Mouse (Mus musculus): ENCODE data around the gene Numa1. TPM values are rescaled to one million over a fixed set of nuclear protein-coding genes. Genes with fewer than 3 reads are reported as not detected.

The Numa1 gene
- 89.9 and 102 TPM in 2 replicates for polyA plus RNA-seq (2014; fragmentation: Nextera tagmentation; extraction: Ambion mirVana)

DNA sequence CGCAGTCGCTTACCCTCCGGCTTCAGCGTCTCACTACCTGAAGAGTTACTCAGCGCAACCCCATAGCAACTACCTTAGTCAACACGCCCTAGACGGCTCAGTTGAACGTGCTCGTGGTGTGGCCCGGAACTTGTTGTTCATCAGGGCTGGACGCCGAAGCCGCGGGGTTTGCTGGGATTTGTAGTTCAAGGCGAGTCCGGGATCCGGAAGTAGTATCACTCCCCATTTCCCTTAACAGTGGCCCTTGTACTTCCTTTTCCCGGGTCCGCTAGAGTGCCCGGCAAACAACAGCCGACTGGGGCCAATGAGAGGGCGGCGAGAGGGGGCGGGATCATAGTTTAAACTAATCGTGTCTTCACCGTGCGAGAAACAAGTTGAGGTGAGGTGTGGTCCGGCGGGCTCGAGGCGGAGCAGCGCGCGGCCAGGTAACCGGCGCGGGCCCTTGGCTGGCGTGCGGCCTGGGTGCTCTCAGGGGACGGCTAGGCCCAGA lies at the start of gene Numa1, which contains the start of gene Lrrc51:
Numa1 (plus strand) TSS at position 361 of the 490 bp plus-strand sequence.
Lrrc51 (minus strand) TSS at position 145 of the 490 bp plus-strand sequence.
- Histone ChIP-seq H3K36me3 (ENCODE audit: control insufficient read depth, insufficient read depth, low read length) (peaks cover 2% of the 10 kb centered on the region; the same call in 1 of the 2 replicates), H3K4me2 (ENCODE audit: low read depth) (peak within 1 kb of the TSS; percentile 80), H3K27ac (ENCODE audit: low read depth, low read length) (0 out of 2 replicates have a peak within 1 kb of the TSS, but pooled peaks have one; percentile 27), H3K4me1 (ENCODE audit: control insufficient read depth, insufficient read depth, low read length) (peaks cover 3% of the 10 kb centered on the region; the same call in 1 of the 2 replicates), H3K9me3 (ENCODE audit: control insufficient read depth, low read length) (no peaks in the 10 kb centered on the region), H3K9ac (ENCODE audit: low read length) (peak within 1 kb of the TSS; percentile 80), H3K4me3 (ENCODE audit: low read depth, low read length) (peak within 1 kb of the TSS; percentile 90), H3K27me3 (ENCODE audit: control insufficient read depth, insufficient read depth, low read length) (no peaks in the 10 kb centered on the region)
- ATAC-seq (ENCODE audit: insufficient read depth, low FRiP score, low TSS enrichment) (peak; percentile 97), DNase-seq (ENCODE audit: low spot score) (peak; percentile 95)
- under 1% methylated on average over 40 of the region's 40 CpGs for WGBS

DNA sequence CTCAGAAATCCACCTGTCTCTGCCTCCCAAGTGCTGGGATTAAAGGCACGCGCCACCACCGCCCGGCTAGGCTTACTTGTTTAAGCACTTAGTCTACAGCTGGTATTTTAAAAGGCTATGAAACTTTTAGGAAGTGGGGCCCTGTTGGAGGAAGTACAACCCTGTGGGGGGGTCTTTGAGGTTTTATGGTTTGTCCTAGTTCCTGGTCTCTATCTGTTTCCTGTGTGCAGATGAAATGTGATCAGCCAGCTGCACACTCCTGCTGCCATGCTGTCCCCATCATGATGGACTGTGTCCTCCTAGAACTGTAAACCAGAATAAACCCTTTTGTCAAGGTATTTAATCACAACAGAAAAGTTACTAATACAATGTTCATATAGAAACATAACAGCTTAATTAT lies 49.8 kb upstream of the Numa1 start:
- no peaks in the 10 kb centered on the region for H3K4me1 ChIP-seq (ENCODE audit: control insufficient read depth, insufficient read depth, low read length)
- ATAC-seq (ENCODE audit: insufficient read depth, low FRiP score, low TSS enrichment) (no peak), DNase-seq (ENCODE audit: low spot score) (no peak)
- no peak overlapping the region for H3K27ac ChIP-seq (ENCODE audit: low read depth, low read length)
- no peaks in the 10 kb centered on the region for H3K36me3 ChIP-seq (ENCODE audit: control insufficient read depth, insufficient read depth, low read length)
- H3K4me3 ChIP-seq (ENCODE audit: low read depth, low read length) = no peak overlapping the region
- no peaks in the 10 kb centered on the region for H3K27me3 ChIP-seq (ENCODE audit: control insufficient read depth, insufficient read depth, low read length)
- 96% methylated on average over 4 of the region's 4 CpGs for WGBS
- H3K9me3 ChIP-seq (ENCODE audit: control insufficient read depth, low read length) = no peaks in the 10 kb centered on the region
- no peak overlapping the region for H3K4me2 ChIP-seq (ENCODE audit: low read depth)
- H3K9ac ChIP-seq (ENCODE audit: low read length) = no peak overlapping the region

DNA sequence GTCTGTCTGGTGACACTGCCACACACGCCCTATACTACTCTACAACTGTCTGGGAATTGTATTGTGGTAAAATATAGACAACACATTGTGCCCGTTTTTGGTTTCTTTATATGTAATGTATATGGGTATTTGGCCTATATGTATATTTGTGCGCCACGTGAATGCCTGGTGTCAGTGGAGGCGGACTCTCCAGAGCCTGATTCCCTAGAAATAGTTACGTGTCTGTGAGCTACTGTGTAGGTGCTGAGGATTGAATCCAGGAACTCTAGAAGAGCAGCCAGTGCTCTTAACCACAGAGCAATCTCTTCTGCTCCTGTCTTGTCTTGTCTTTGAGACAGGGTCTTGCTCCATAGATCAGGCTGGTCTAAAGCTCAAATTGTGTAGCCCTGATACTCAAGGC lies 47.6 kb upstream of the Numa1 start:
- no peak overlapping the region for H3K4me3 ChIP-seq (ENCODE audit: low read depth, low read length)
- no peak overlapping the region for H3K9ac ChIP-seq (ENCODE audit: low read length)
- no peak for DNase-seq (ENCODE audit: low spot score)
- H3K4me1 ChIP-seq (ENCODE audit: control insufficient read depth, insufficient read depth, low read length) = no peaks in the 10 kb centered on the region
- H3K9me3 ChIP-seq (ENCODE audit: control insufficient read depth, low read length) = no peaks in the 10 kb centered on the region
- no peaks in the 10 kb centered on the region for H3K36me3 ChIP-seq (ENCODE audit: control insufficient read depth, insufficient read depth, low read length)
- no peak overlapping the region for H3K27ac ChIP-seq (ENCODE audit: low read depth, low read length)
- WGBS = 86% methylated on average over 6 of the region's 6 CpGs
- H3K27me3 ChIP-seq (ENCODE audit: control insufficient read depth, insufficient read depth, low read length) = no peaks in the 10 kb centered on the region
- no peak for ATAC-seq (ENCODE audit: insufficient read depth, low FRiP score, low TSS enrichment)
- H3K4me2 ChIP-seq (ENCODE audit: low read depth) = no peak overlapping the region

DNA sequence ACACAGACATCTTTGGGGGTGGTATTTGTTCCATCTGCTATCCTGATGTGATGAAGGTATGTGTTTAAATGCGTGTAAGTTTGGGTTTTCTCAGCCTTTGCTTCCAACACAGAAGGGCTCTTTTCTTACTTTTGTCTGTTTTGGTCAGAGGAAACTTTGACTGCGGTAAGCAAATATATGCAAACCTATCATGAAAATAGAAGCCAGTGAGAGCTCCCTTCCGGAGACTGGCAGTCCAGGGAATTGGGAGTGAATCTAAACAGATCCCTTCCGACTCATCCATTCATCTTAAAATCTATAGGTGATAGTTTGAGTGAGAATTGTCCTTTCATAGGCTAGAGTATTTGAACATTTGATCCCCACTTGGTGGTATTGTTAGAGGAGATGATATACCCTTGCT lies 45.5 kb upstream of the Numa1 start:
- ATAC-seq (ENCODE audit: insufficient read depth, low FRiP score, low TSS enrichment) (no peak), DNase-seq (ENCODE audit: low spot score) (no peak)
- H3K27ac ChIP-seq (ENCODE audit: low read depth, low read length) = no peak overlapping the region
- H3K36me3 ChIP-seq (ENCODE audit: control insufficient read depth, insufficient read depth, low read length) = no peaks in the 10 kb centered on the region
- no peak overlapping the region for H3K4me3 ChIP-seq (ENCODE audit: low read depth, low read length)
- 83% methylated on average over 4 of the region's 4 CpGs for WGBS
- H3K9me3 ChIP-seq (ENCODE audit: control insufficient read depth, low read length) = no peaks in the 10 kb centered on the region
- H3K4me1 ChIP-seq (ENCODE audit: control insufficient read depth, insufficient read depth, low read length) = no peaks in the 10 kb centered on the region
- no peak overlapping the region for H3K9ac ChIP-seq (ENCODE audit: low read length)
- no peaks in the 10 kb centered on the region for H3K27me3 ChIP-seq (ENCODE audit: control insufficient read depth, insufficient read depth, low read length)
- H3K4me2 ChIP-seq (ENCODE audit: low read depth) = no peak overlapping the region

DNA sequence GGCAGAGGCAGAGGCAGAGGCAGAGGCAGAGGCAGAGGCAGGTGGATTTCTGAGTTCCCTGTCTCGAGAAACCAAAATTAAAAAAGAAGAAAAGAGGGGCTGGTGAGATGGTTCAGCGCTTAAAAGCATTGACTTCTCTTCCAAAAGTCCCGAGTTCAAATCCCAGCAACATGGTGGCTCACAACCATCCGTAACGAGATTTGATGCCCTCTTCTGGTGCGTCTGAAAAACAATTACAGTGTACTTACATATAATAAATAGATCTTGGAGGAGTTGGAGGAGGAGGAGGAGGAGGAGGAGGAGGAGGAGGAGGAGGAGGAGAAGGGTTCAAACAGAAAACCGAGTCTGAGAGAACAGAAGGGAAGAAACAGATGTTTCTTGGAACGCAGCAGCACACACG lies 38.2 kb upstream of the Numa1 start:
- DNase-seq (ENCODE audit: low spot score) = no peak
- 38% methylated on average over 9 of the region's 9 CpGs for whole genome bisulfite sequencing
- 0 out of 2 replicates have a peak overlapping the region, but pooled peaks have one; percentile 14 for H3K27ac ChIP-seq (ENCODE audit: low read depth, low read length)
- peak overlapping the region; percentile 51 for H3K4me3 ChIP-seq (ENCODE audit: low read depth, low read length)
- H3K9ac ChIP-seq (ENCODE audit: low read length) = peak overlapping the region; percentile 48
- H3K4me2 ChIP-seq (ENCODE audit: low read depth) = peak overlapping the region; percentile 31; the same call in 1 of the 2 replicates
- no peaks in the 10 kb centered on the region for H3K9me3 ChIP-seq (ENCODE audit: control insufficient read depth, low read length)
- H3K4me1 ChIP-seq (ENCODE audit: control insufficient read depth, insufficient read depth, low read length) = no peaks in the 10 kb centered on the region
- ATAC-seq (ENCODE audit: insufficient read depth, low FRiP score, low TSS enrichment) = peak; percentile 7; the same call in 1 of the 2 replicates
- H3K27me3 ChIP-seq (ENCODE audit: control insufficient read depth, insufficient read depth, low read length) = no peaks in the 10 kb centered on the region
- H3K36me3 ChIP-seq (ENCODE audit: control insufficient read depth, insufficient read depth, low read length) = no peaks in the 10 kb centered on the region

DNA sequence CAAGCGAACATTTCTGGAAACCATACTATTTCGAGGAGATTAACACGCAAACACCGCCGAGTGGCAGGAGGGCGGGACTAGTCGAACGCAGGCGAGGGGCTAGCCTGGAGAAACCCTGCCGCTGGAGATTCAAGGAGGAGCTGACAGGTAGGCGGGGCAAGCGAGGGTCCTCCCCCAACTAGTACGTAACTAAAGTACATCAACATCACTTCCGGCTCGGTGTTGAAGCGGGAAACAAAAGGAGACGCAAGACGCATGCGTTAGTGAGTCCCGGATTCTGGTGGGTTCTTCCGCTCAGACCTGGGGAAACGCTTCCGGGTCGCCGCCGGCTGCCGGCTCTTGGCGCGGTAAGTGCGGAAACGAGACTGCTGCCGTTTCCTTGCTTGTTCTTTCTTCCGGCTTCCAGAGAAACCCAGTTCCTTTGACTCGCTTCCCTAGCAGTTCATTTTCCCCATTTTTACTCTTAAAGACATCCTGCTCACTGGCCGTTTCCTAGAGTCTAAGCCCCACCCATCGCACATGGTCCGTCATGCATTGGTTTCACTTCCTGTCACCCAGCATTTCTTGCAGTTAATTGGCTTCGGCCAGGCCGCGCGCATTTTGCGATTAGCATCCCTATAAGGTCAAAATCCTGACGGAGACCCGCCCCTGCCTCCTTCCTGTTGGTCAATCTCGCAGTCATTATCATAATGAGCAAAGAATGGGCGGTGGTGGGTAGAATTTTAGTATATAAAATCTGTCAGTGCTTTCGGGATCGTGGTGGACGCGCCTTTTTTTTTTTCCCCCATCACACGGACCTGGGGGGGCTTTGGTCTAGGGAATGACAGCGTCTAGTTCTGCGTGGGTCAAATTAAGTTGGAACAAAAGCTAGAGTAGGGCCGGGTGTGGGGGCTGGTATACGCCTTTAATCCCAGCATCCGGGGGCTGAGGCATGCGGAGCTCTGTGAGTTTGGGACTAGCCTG lies 37.5 kb upstream of the Numa1 start:
- peak; percentile 97 for ATAC-seq (ENCODE audit: insufficient read depth, low FRiP score, low TSS enrichment)
- Histone ChIP-seq H3K27ac (ENCODE audit: low read depth, low read length) (peak overlapping the region; percentile 83), H3K4me1 (ENCODE audit: control insufficient read depth, insufficient read depth, low read length) (no peaks in the 10 kb centered on the region), H3K9ac (ENCODE audit: low read length) (peak overlapping the region; percentile 67), H3K4me2 (ENCODE audit: low read depth) (peak overlapping the region; percentile 39), H3K36me3 (ENCODE audit: control insufficient read depth, insufficient read depth, low read length) (no peaks in the 10 kb centered on the region), H3K9me3 (ENCODE audit: control insufficient read depth, low read length) (no peaks in the 10 kb centered on the region), H3K27me3 (ENCODE audit: control insufficient read depth, insufficient read depth, low read length) (no peaks in the 10 kb centered on the region), H3K4me3 (ENCODE audit: low read depth, low read length) (peak overlapping the region; percentile 51)
- peak; percentile 96 for DNase-seq (ENCODE audit: low spot score)
- under 1% methylated on average over 57 of the region's 57 CpGs for WGBS

DNA sequence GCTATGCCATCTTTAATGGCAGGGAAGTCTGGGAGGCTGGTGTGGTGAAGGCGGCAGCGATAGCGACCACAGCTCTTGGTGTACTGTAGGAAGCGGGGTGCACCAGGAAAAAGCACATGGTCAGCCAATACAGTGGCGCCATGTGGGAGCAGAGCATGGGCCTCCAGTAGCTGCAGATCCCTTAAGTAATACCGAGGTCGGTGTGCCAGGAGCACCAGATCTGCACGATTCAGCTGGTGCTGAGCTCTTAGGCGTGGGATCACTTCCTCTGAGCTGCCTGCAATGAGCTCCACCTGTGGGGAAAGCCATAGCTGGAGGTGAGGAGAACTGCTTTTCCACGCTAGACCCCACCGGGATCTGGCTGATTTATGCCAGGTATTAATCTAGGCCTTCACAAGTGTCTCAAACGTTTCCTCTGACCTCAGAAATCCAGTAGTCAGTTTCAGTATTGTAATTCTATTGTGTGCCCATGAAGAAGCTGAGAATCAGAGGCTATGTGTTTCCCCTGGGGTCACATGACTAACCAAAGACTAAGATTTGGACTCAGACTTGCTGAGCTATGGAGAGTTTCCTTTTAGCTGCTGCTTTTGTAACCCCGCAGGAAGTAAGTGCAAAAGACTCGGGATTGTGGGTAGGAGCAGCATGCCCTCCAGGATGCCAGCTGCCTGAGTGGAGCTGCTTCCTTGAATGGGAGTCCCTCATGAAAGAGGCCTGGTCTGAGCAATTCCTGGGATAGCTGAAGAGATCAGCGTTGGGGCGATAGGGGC lies 33.4 kb upstream of the Numa1 start:
- Histone ChIP-seq H3K36me3 (ENCODE audit: control insufficient read depth, insufficient read depth, low read length) (peaks cover 2% of the 10 kb centered on the region; the same call in 1 of the 2 replicates), H3K27ac (ENCODE audit: low read depth, low read length) (no peak overlapping the region), H3K9ac (ENCODE audit: low read length) (no peak overlapping the region), H3K4me3 (ENCODE audit: low read depth, low read length) (no peak overlapping the region), H3K27me3 (ENCODE audit: control insufficient read depth, insufficient read depth, low read length) (no peaks in the 10 kb centered on the region), H3K4me2 (ENCODE audit: low read depth) (no peak overlapping the region), H3K4me1 (ENCODE audit: control insufficient read depth, insufficient read depth, low read length) (no peaks in the 10 kb centered on the region), H3K9me3 (ENCODE audit: control insufficient read depth, low read length) (no peaks in the 10 kb centered on the region)
- DNase-seq (ENCODE audit: low spot score) = no peak
- 92% methylated on average over 16 of the region's 16 CpGs for WGBS
- ATAC-seq (ENCODE audit: insufficient read depth, low FRiP score, low TSS enrichment) = no peak

DNA sequence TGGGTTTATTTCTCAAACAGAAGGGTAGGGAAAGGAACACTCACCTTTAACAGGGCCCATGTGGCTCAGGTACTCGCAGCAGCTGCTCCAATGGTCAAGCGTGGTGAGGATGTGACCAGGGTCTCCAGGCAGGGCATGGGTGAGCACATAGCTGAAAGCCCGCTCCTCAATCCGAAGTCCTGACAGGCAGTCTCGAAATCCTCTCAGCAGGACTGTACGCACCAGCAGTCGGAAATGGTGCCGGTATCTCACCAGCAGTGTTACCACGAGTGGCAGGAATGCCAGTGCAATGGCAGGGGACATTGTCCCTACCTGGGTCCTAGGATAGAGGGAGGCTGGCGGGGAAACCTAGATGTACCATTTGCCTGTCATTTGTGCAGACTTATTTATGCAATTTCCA lies 31.9 kb upstream of the Numa1 start:
- no peaks in the 10 kb centered on the region for H3K27me3 ChIP-seq (ENCODE audit: control insufficient read depth, insufficient read depth, low read length)
- H3K27ac ChIP-seq (ENCODE audit: low read depth, low read length) = no peak overlapping the region
- ATAC-seq (ENCODE audit: insufficient read depth, low FRiP score, low TSS enrichment) (no peak), DNase-seq (ENCODE audit: low spot score) (no peak)
- no peak overlapping the region for H3K4me2 ChIP-seq (ENCODE audit: low read depth)
- H3K9ac ChIP-seq (ENCODE audit: low read length) = no peak overlapping the region
- no peaks in the 10 kb centered on the region for H3K4me1 ChIP-seq (ENCODE audit: control insufficient read depth, insufficient read depth, low read length)
- WGBS = 88% methylated on average over 10 of the region's 10 CpGs
- peaks cover 2% of the 10 kb centered on the region; the same call in 1 of the 2 replicates for H3K36me3 ChIP-seq (ENCODE audit: control insufficient read depth, insufficient read depth, low read length)
- no peak overlapping the region for H3K4me3 ChIP-seq (ENCODE audit: low read depth, low read length)
- no peaks in the 10 kb centered on the region for H3K9me3 ChIP-seq (ENCODE audit: control insufficient read depth, low read length)

All from neural tube, embryonic 11.5 days (tissue).